Mouse (Mus musculus): ENCODE data around the gene Ubl7. TPM values are rescaled to one million over a fixed set of nuclear protein-coding genes. Genes with fewer than 3 reads are reported as not detected.
A peak's percentile ranks its signal among the peaks of the same experiment; 100 is the strongest.
"Not testable (repeated sequence)": the region's sequence is repeated elsewhere in the genome, so short reads cannot be mapped to it uniquely, and the experiment has no call there.

Gene Ubl7
- polyA plus RNA-seq, 1 experiment from 2014 or later: 153 TPM

DNA sequence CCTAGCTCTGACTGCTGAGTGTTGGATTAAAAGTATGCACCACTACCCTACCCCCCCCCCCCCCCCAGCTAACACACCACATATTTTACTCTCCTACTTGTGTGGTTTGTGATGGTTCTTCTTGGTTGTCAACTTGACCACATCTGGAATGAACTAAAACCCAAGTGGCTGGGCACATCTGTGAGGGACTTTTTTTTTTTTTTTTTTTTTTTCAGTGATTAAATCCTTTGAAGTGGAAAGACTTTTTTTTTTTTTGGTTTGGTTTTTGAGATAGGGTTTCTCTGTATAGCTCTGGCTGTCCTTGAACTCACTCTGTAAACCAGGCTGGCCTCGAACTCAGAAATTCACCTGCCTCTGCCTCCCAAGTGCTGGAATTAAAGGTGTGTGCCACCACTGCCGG, 29.0 kb upstream of the Ubl7 start:
- not testable (repeated sequence) for H3K4me3 ChIP-seq; H3K4me1 ChIP-seq; H3K4me2 ChIP-seq (replicated peaks); H3K27me3 ChIP-seq (replicated peaks); H3K9me3 ChIP-seq; H3K36me3 ChIP-seq; H3K27ac ChIP-seq; ATAC-seq (ENCODE audit: low FRiP score, low read depth); H3K9ac ChIP-seq
- 88% methylated on average over 2 of the region's 2 CpGs for WGBS

DNA sequence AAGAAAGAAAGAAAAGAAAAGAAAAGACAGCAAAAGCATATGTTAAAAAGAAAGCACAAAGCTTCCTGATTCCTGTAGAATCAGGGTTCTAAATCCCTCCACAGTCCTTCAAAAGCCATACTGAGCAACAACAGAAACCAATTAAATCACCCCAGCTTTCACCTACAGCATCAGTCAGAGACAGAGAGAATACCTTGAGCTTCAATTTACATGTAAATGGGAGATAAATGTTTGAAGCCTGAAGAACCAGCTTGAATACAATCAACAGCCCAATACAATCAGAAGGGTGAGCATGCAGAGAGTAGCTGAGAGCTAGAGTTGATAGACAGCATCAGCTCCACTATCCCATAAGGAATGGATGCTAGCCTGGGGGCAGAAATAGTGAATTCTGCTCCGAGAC, 27.4 kb upstream of the Ubl7 start:
- no peaks in the 10 kb centered on the region for H3K4me1 ChIP-seq
- H3K4me2 ChIP-seq (replicated peaks): no peak overlapping the region
- no peaks in the 10 kb centered on the region for H3K27me3 ChIP-seq (replicated peaks)
- no peaks in the 10 kb centered on the region for H3K9me3 ChIP-seq
- no peak overlapping the region for H3K27ac ChIP-seq
- ATAC-seq (ENCODE audit: low FRiP score, low read depth): no peak
- H3K4me3 ChIP-seq: no peak overlapping the region
- WGBS: 77% methylated on average over 1 of the region's 1 CpGs
- no peak overlapping the region for H3K9ac ChIP-seq
- no peaks in the 10 kb centered on the region for H3K36me3 ChIP-seq

DNA sequence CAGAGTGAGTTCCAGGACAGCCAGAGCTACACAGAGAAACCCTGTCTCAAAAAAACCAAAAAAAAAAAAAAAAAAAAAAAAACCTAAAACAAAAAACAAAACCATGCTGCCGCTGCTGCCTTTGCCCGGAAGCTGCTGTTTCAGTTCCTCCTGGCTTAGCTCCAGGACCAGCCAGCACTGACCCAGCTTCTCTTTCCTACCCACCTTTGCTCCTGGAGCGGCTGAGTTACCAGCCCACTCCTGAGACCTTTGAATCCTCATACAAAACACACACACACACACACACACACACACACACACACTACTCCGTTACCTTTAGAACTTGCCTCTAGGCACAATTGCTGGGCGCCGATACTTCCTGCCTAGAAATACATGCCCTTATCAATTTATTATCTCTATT, 22.7 kb upstream of the Ubl7 start:
- H3K27me3 ChIP-seq (replicated peaks): no peaks in the 10 kb centered on the region
- H3K4me2 ChIP-seq (replicated peaks): no peak overlapping the region
- H3K9ac ChIP-seq: no peak overlapping the region
- ATAC-seq (ENCODE audit: low FRiP score, low read depth): no peak
- H3K27ac ChIP-seq: no peak overlapping the region
- no peaks in the 10 kb centered on the region for H3K4me1 ChIP-seq
- no peaks in the 10 kb centered on the region for H3K36me3 ChIP-seq
- WGBS: 87% methylated on average over 6 of the region's 6 CpGs
- no peak overlapping the region for H3K4me3 ChIP-seq
- no peaks in the 10 kb centered on the region for H3K9me3 ChIP-seq

DNA sequence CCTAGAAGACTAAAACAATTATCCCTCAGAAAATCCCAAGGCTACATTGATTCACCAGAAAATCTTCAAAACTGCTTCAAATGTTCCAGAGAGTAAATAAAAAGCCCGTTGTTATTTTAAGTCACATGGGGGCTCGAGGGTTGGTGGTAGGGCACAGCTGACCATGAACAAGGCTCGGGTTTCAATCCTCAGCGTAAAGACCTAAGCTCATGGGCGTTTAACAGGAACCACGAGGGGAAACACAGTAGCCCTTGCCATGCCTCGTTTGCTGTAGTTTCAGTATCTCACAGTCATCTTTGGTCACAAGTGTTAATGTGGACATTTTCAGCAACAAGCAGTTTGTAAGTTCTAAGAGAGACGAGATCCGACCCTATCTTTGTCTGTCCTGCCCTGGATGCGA, 10.3 kb upstream of the Ubl7 start:
- H3K4me2 ChIP-seq (replicated peaks): no peak overlapping the region
- no peaks in the 10 kb centered on the region for H3K27me3 ChIP-seq (replicated peaks)
- WGBS: 50% methylated on average over 10 of the region's 10 CpGs
- H3K9me3 ChIP-seq: no peaks in the 10 kb centered on the region
- no peak overlapping the region for H3K9ac ChIP-seq
- peaks cover 16% of the 10 kb centered on the region for H3K4me1 ChIP-seq
- no peak overlapping the region for H3K4me3 ChIP-seq
- no peak for ATAC-seq (ENCODE audit: low FRiP score, low read depth)
- no peaks in the 10 kb centered on the region for H3K36me3 ChIP-seq
- H3K27ac ChIP-seq: no peak overlapping the region

DNA sequence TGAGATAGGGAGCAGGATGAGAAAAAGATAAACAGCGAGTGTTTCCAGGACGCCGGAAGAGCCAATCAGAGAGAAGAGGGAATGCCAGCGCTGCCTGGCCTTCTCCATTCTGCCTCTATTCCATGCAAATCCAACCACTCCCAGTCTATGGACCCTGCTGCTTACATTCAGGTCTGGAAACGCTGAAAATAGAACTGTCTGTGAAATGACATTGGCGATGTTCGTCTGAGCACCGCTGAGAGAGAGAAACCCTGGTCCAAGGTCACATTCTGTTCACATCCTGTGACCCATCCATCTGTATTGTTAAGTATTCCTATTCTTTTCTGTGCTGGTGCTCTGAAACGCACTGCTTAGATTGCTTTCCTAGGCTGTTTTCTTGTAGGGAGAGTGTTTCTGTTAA, 9.6 kb upstream of the Ubl7 start:
- Histone ChIP-seq H3K4me2 (replicated peaks) (peak overlapping the region; percentile 28), H3K9ac (0 out of 2 replicates have a peak overlapping the region, but pooled peaks have one; percentile 2), H3K27ac (peak overlapping the region; percentile 32; the same call in 1 of the 2 replicates), H3K36me3 (no peaks in the 10 kb centered on the region), H3K27me3 (replicated peaks) (no peaks in the 10 kb centered on the region), H3K4me3 (no peak overlapping the region), H3K4me1 (peaks cover 16% of the 10 kb centered on the region), H3K9me3 (no peaks in the 10 kb centered on the region)
- no peak for ATAC-seq (ENCODE audit: low FRiP score, low read depth)
- 29% methylated on average over 9 of the region's 9 CpGs for WGBS

DNA sequence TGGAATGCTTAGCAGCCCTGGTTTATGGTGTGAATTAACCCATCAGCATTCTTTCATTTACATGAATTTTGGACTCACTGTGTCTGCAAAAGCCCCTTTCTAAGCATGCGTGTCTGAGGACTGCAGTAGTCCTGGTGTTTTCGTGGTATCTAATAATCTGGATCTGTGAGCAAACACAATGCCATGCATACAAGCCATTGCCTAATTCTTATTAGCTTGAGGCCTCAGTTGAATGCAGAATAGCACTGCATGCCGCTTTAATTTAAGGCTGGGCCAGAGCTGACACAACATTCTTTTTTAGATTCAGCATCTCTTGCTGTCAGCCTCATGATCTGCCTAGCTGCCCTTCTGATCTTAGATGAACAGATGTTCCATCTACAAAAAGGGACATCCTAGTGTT, 9.2 kb upstream of the Ubl7 start:
- Histone ChIP-seq H3K4me1 (peaks cover 16% of the 10 kb centered on the region), H3K4me3 (no peak overlapping the region), H3K9ac (0 out of 2 replicates have a peak overlapping the region, but pooled peaks have one; percentile 2), H3K4me2 (replicated peaks) (peak overlapping the region; percentile 28; the same call in 1 of the 2 replicates), H3K9me3 (no peaks in the 10 kb centered on the region), H3K36me3 (no peaks in the 10 kb centered on the region), H3K27ac (peak overlapping the region; percentile 32; the same call in 1 of the 2 replicates), H3K27me3 (replicated peaks) (no peaks in the 10 kb centered on the region)
- 41% methylated on average over 3 of the region's 3 CpGs for WGBS
- ATAC-seq (ENCODE audit: low FRiP score, low read depth): no peak

DNA sequence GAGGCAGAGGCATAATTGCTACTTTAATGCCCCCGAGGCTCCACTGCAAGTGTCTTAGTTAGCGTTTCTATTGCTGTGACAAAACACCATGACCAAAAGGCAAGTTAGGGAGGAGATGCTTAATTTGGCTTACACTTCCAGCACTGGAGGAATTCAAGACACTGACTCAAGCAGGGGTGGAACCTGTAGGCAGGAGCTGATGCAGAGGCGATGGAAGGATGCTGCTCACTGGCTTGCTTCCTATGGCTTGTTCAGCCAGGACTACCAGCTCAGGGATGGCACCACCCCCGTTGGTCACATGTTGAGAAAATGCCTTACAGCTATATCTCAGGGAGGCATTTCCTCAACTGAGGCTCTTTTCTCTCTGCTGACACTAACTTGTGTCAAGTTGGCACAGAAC, 8.6 kb upstream of the Ubl7 start:
- H3K27me3 ChIP-seq (replicated peaks): no peaks in the 10 kb centered on the region
- ATAC-seq (ENCODE audit: low FRiP score, low read depth): no peak
- H3K9me3 ChIP-seq: no peaks in the 10 kb centered on the region
- WGBS: 56% methylated on average over 4 of the region's 4 CpGs
- H3K9ac ChIP-seq: no peak overlapping the region
- no peak overlapping the region for H3K4me3 ChIP-seq
- no peak overlapping the region for H3K27ac ChIP-seq
- H3K4me1 ChIP-seq: peaks cover 16% of the 10 kb centered on the region
- no peak overlapping the region for H3K4me2 ChIP-seq (replicated peaks)
- no peaks in the 10 kb centered on the region for H3K36me3 ChIP-seq

DNA sequence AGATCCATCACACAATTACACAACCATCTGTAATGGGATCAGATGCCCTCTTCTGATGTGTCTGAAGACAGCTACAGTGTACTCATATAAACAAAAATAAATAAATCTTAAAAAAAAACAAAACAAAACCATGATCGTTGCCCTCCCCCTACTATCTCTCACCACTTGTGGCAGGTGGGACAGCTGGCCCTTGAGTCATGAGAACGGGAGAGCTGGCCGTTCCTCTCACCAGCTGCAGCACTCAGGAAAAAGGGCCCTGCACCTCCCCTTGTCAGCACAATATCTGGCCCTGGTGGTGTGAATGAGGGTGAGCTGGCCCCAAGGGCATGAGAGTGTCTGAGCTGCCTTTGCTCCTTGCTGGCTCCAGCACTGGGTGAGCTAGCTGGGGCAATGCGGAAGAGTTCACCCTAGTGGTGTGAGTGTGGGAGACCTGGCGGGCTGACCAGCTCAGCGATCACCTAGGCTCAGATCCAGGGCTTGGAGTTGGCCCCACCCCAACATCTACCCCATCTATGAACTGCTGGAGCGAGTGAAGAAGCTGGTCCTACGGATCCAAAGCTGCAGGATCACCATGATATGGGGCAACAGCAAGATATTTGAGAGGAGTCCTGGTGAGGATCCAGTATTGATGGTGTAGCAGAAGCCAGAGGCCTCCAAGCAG, 7.1 kb upstream of the Ubl7 start:
- H3K4me2 ChIP-seq (replicated peaks): no peak overlapping the region

DNA sequence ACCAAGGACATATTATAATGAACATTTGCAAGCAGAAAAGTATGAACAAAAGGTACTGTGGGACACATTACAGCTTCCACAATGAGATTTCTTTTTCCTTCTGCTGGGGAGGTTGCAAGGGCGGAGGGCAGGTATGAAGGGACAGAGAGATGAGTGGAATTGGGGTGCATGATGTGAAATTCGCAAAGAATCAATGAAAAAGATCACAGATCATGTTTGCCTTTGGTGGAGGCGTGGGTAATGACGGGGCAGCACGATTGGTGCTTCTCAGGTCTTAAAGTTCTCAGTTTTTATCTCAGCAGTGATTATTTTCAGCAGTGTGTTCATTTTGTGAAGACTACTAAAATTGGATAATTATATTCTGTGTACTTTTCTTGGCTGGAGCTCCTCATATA, 6.5 kb upstream of the Ubl7 start:
- WGBS: 85% methylated on average over 5 of the region's 5 CpGs
- Histone ChIP-seq H3K9me3 (no peaks in the 10 kb centered on the region), H3K36me3 (no peaks in the 10 kb centered on the region)

More for the DNA sequence above, 7.1 kb upstream of the Ubl7 start:
- Histone ChIP-seq H3K27me3 (replicated peaks) (no peaks in the 10 kb centered on the region), H3K4me3 (no peak overlapping the region), H3K4me1 (peaks cover 16% of the 10 kb centered on the region), H3K36me3 (no peaks in the 10 kb centered on the region), H3K9ac (no peak overlapping the region), H3K9me3 (no peaks in the 10 kb centered on the region), H3K27ac (no peak overlapping the region)
- WGBS: 71% methylated on average over 8 of the region's 8 CpGs
- ATAC-seq (ENCODE audit: low FRiP score, low read depth): no peak

DNA sequence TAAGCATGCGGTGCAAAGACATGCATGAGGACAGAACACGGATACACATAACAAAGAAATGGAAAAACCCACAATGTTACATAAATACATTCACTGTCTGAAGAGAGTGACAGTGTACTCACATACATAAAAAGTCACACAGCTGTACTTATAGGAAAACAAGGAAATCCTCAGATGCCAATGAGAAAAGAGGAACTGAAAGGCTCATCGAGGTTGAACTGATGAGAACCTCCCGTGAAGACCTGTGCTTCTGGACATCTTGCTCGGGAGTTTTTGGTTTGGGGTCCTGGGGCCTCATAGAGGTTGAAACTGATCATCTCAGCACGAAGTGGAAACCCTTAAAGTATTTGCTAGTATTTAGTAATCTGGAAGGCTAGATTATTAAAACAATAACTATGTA, 3.6 kb upstream of the Ubl7 start:
- 80% methylated on average over 6 of the region's 6 CpGs for WGBS
- no peaks in the 10 kb centered on the region for H3K27me3 ChIP-seq (replicated peaks)
- no peaks in the 10 kb centered on the region for H3K9me3 ChIP-seq
- no peak overlapping the region for H3K4me3 ChIP-seq
- peaks cover 13% of the 10 kb centered on the region; the same call in 1 of the 2 replicates for H3K4me1 ChIP-seq
- H3K36me3 ChIP-seq: no peaks in the 10 kb centered on the region
- H3K9ac ChIP-seq: no peak overlapping the region
- H3K4me2 ChIP-seq (replicated peaks): no peak overlapping the region
- no peak for ATAC-seq (ENCODE audit: low FRiP score, low read depth)
- no peak overlapping the region for H3K27ac ChIP-seq

More for the DNA sequence above, 6.5 kb upstream of the Ubl7 start:
- Histone ChIP-seq H3K27ac (no peak overlapping the region), H3K4me1 (peaks cover 16% of the 10 kb centered on the region), H3K9ac (no peak overlapping the region), H3K4me2 (replicated peaks) (no peak overlapping the region), H3K27me3 (replicated peaks) (no peaks in the 10 kb centered on the region), H3K4me3 (no peak overlapping the region)
- ATAC-seq (ENCODE audit: low FRiP score, low read depth): no peak

DNA sequence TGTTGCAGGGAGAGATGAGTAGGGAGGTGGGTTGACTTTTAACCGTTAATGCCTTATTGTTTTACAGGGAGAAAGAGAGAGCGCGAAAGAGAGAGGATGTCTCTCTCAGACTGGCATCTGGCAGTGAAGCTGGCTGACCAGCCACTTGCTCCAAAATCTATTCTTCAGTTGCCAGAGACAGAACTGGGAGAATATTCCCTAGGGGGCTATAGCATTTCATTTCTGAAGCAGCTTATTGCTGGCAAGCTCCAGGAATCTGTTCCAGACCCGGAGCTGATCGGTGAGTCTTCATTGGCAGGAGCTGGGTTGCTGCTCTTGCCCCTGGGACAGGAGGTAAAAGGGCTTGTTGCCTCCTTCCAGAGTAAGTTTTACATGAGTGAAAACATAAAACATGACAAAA, 1.8 kb downstream of the Ubl7 start:
- Histone ChIP-seq H3K9ac (no peak overlapping the region), H3K27me3 (replicated peaks) (no peaks in the 10 kb centered on the region), H3K4me2 (replicated peaks) (no peak overlapping the region), H3K36me3 (peaks cover 12% of the 10 kb centered on the region), H3K4me1 (peaks cover 12% of the 10 kb centered on the region; the same call in 1 of the 2 replicates), H3K9me3 (no peaks in the 10 kb centered on the region), H3K27ac (no peak overlapping the region), H3K4me3 (no peak overlapping the region)
- WGBS: 89% methylated on average over 5 of the region's 5 CpGs
- ATAC-seq (ENCODE audit: low FRiP score, low read depth): no peak

DNA sequence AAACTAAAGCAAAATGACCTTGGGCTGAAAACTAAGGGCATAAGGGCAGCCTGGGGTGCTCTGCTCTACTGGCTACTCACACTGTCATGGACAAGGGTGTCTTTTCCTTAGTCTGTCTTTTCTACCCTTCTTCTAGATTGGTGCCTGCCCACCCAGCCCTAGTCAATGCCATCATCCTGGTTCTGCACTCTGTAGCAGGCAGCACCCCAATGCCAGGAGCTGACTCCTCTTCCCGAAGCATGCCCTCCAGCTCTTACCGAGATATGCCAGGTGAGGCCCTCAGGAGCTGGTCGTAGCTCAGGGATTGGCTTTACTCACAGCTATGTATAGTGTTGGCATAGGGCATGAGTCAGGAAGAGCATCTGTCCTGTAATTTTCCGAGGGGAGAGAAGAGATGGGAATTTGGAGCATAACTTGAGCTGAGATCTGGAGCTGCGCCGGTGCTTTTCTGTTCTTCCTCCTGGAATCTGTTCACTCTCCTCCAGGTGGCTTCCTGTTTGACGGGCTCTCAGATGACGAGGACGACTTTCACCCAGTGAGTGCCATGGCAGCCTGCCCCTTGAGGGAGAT, 10.8 kb downstream of the Ubl7 start:
- Histone ChIP-seq H3K27me3 (replicated peaks) (no peaks in the 10 kb centered on the region), H3K4me1 (no peaks in the 10 kb centered on the region), H3K4me3 (no peak overlapping the region), H3K27ac (no peak overlapping the region), H3K36me3 (peaks cover 73% of the 10 kb centered on the region), H3K9me3 (no peaks in the 10 kb centered on the region), H3K4me2 (replicated peaks) (no peak overlapping the region), H3K9ac (no peak overlapping the region)
- ATAC-seq (ENCODE audit: low FRiP score, low read depth): no peak
- 94% methylated on average over 9 of the region's 9 CpGs for WGBS

DNA sequence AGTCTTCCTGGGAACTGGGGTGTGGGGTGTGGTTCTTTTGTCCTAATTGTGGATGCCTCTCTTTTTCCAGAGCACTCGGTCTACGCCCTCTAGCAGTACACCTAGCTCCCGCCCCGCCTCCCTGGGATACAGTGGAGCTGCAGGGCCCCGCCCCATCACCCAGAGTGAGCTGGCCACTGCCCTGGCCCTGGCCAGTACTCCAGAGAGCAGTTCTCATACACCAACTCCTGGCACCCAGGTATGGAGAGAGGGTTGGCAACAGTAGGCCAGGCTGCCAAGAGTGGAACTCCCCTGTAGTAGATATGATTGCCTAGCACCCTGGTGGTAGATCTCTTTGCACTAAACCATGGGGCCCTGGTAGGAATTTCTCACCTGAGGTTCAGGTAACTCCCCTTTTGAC, 11.6 kb downstream of the Ubl7 start:
- Histone ChIP-seq H3K9me3 (no peaks in the 10 kb centered on the region), H3K4me3 (no peak overlapping the region), H3K36me3 (peaks cover 78% of the 10 kb centered on the region), H3K9ac (no peak overlapping the region), H3K4me1 (no peaks in the 10 kb centered on the region), H3K27ac (no peak overlapping the region), H3K27me3 (replicated peaks) (no peaks in the 10 kb centered on the region), H3K4me2 (replicated peaks) (no peak overlapping the region)
- ATAC-seq (ENCODE audit: low FRiP score, low read depth): no peak
- 99% methylated on average over 5 of the region's 5 CpGs for WGBS
